Mouse (Mus musculus): ENCODE results near the gene Bola2. TPM values are rescaled to one million over a fixed set of nuclear protein-coding genes. Genes with fewer than 3 reads are reported as not detected.
A peak's percentile ranks its signal among the peaks of the same experiment; 100 is the strongest.

The Bola2 gene
- polyA plus RNA-seq, 1 experiment from 2014 or later: 123 TPM

GRCm38 (mm10) chr7:126741452-126741851 is 46.3 kb downstream of the Bola2 start:
- Histone ChIP-seq H3K4me1 (ENCODE audit: insufficient read depth) (no peaks in the 10 kb centered on the region), H3K36me3 (ENCODE audit: insufficient read depth) (no peaks in the 10 kb centered on the region), H3K27me3 (ENCODE audit: insufficient read depth, low read length) (no peaks in the 10 kb centered on the region), H3K4me2 (no peak overlapping the region), H3K9me3 (ENCODE audit: low read depth, low read length) (no peaks in the 10 kb centered on the region), H3K9ac (no peak overlapping the region), H3K4me3 (ENCODE audit: low read depth, low read length) (no peak overlapping the region), H3K27ac (ENCODE audit: low read depth) (no peak overlapping the region)
- 67% methylated on average over 5 of the region's 5 CpGs for WGBS
- DNase-seq (no peak), ATAC-seq (ENCODE audit: insufficient read depth) (no peak)
- no peak for TF ChIP-seq CTCF (IDR thresholded peaks at IDR 0.05; ENCODE audit: low read depth)

- TF ChIP-seq CTCF (IDR thresholded peaks at IDR 0.05; ENCODE audit: low read depth): no peak
- H3K4me3 ChIP-seq (ENCODE audit: low read depth, low read length): no peak overlapping the region
- ATAC-seq (ENCODE audit: insufficient read depth) (no peak), DNase-seq (no peak)
- H3K36me3 ChIP-seq (ENCODE audit: insufficient read depth): no peaks in the 10 kb centered on the region
- no peak overlapping the region for H3K27ac ChIP-seq (ENCODE audit: low read depth)
- no peak overlapping the region for H3K4me2 ChIP-seq
- 87% methylated on average over 13 of the region's 13 CpGs for WGBS
- H3K9me3 ChIP-seq (ENCODE audit: low read depth, low read length): no peaks in the 10 kb centered on the region
- no peak overlapping the region for H3K9ac ChIP-seq
- no peaks in the 10 kb centered on the region for H3K27me3 ChIP-seq (ENCODE audit: insufficient read depth, low read length)
- H3K4me1 ChIP-seq (ENCODE audit: insufficient read depth): no peaks in the 10 kb centered on the region
These were observed 46.8 kb downstream of the Bola2 start for GRCm38 (mm10) chr7:126741964-126742482.

GRCm38 (mm10) chr7:126746066-126746465 is 50.9 kb downstream of the Bola2 start:
- 81% methylated on average over 12 of the region's 12 CpGs for WGBS
- no peak for TF ChIP-seq CTCF (IDR thresholded peaks at IDR 0.05; ENCODE audit: low read depth)
- H3K9ac ChIP-seq: no peak overlapping the region
- H3K4me2 ChIP-seq: no peak overlapping the region
- H3K27ac ChIP-seq (ENCODE audit: low read depth): no peak overlapping the region
- no peak for DNase-seq
- no peaks in the 10 kb centered on the region for H3K9me3 ChIP-seq (ENCODE audit: low read depth, low read length)
- H3K4me3 ChIP-seq (ENCODE audit: low read depth, low read length): no peak overlapping the region
- ATAC-seq (ENCODE audit: insufficient read depth): no peak
- no peaks in the 10 kb centered on the region for H3K27me3 ChIP-seq (ENCODE audit: insufficient read depth, low read length)
- H3K36me3 ChIP-seq (ENCODE audit: insufficient read depth): no peaks in the 10 kb centered on the region
- H3K4me1 ChIP-seq (ENCODE audit: insufficient read depth): no peaks in the 10 kb centered on the region

GRCm38 (mm10) chr7:126746798-126747197 is 51.6 kb downstream of the Bola2 start:
- H3K4me3 ChIP-seq (ENCODE audit: low read depth, low read length): no peak overlapping the region
- no peaks in the 10 kb centered on the region for H3K36me3 ChIP-seq (ENCODE audit: insufficient read depth)
- TF ChIP-seq CTCF (IDR thresholded peaks at IDR 0.05; ENCODE audit: low read depth): no peak
- no peak for DNase-seq
- H3K27me3 ChIP-seq (ENCODE audit: insufficient read depth, low read length): no peaks in the 10 kb centered on the region
- H3K9ac ChIP-seq: no peak overlapping the region
- H3K9me3 ChIP-seq (ENCODE audit: low read depth, low read length): no peaks in the 10 kb centered on the region
- ATAC-seq (ENCODE audit: insufficient read depth): no peak
- H3K4me2 ChIP-seq: no peak overlapping the region
- WGBS: 18% methylated on average over 6 of the region's 6 CpGs
- no peaks in the 10 kb centered on the region for H3K4me1 ChIP-seq (ENCODE audit: insufficient read depth)
- H3K27ac ChIP-seq (ENCODE audit: low read depth): no peak overlapping the region

GRCm38 (mm10) chr7:126748824-126749223 is 53.6 kb downstream of the Bola2 start:
- H3K9ac ChIP-seq: no peak overlapping the region
- TF ChIP-seq CTCF (IDR thresholded peaks at IDR 0.05; ENCODE audit: low read depth): no peak
- WGBS: 65% methylated on average over 7 of the region's 7 CpGs
- H3K36me3 ChIP-seq (ENCODE audit: insufficient read depth): no peaks in the 10 kb centered on the region
- no peak overlapping the region for H3K4me2 ChIP-seq
- H3K27ac ChIP-seq (ENCODE audit: low read depth): 0 out of 2 replicates have a peak overlapping the region, but pooled peaks have one; percentile 24
- DNase-seq (no peak), ATAC-seq (ENCODE audit: insufficient read depth) (no peak)
- H3K4me3 ChIP-seq (ENCODE audit: low read depth, low read length): no peak overlapping the region
- H3K27me3 ChIP-seq (ENCODE audit: insufficient read depth, low read length): no peaks in the 10 kb centered on the region
- no peaks in the 10 kb centered on the region for H3K9me3 ChIP-seq (ENCODE audit: low read depth, low read length)
- no peaks in the 10 kb centered on the region for H3K4me1 ChIP-seq (ENCODE audit: insufficient read depth)

Other genes starting within 250 kb of the Bola2 start
- gene Atp2a1, start 232.3 kb upstream of the Bola2 start, polyA plus RNA-seq (2014; fragmentation: Nextera tagmentation; extraction: Ambion mirVana): 0.32 TPM in 1 of 2 replicates, not detected in the other
- gene Sh2b1, start 220.0 kb upstream of the Bola2 start, polyA plus RNA-seq (2014; fragmentation: Nextera tagmentation; extraction: Ambion mirVana): 42.0 and 46.5 TPM in 2 replicates
- gene Tufm, start 208.0 kb upstream of the Bola2 start, polyA plus RNA-seq (2014; fragmentation: Nextera tagmentation; extraction: Ambion mirVana): 126 and 128 TPM in 2 replicates
- 57.0 and 61.9 TPM in 2 replicates for gene Atxn2l, start 192.0 kb upstream of the Bola2 start, polyA plus RNA-seq (2014; fragmentation: Nextera tagmentation; extraction: Ambion mirVana)
- 169 and 183 TPM in 2 replicates for gene Eif3c, start 129.0 kb upstream of the Bola2 start, polyA plus RNA-seq (2014; fragmentation: Nextera tagmentation; extraction: Ambion mirVana)
- 0.32 and 0.54 TPM in 2 replicates for gene Apobr, start 110.5 kb upstream of the Bola2 start, polyA plus RNA-seq (2014; fragmentation: Nextera tagmentation; extraction: Ambion mirVana)
- gene Cln3, start 109.6 kb upstream of the Bola2 start, polyA plus RNA-seq (2014; fragmentation: Nextera tagmentation; extraction: Ambion mirVana): 24.1 and 27.3 TPM in 2 replicates
- not detected in 2 replicates for gene Il27, start 100.5 kb upstream of the Bola2 start, polyA plus RNA-seq (2014; fragmentation: Nextera tagmentation; extraction: Ambion mirVana)
- gene Nupr1, start 64.5 kb upstream of the Bola2 start, polyA plus RNA-seq (2014; fragmentation: Nextera tagmentation; extraction: Ambion mirVana): 9.7 and 10.7 TPM in 2 replicates
- 49.5 and 61.3 TPM in 2 replicates for gene Sgf29, start 46.1 kb upstream of the Bola2 start, polyA plus RNA-seq (2014; fragmentation: Nextera tagmentation; extraction: Ambion mirVana)
- 1.4 and 2.6 TPM in 2 replicates for gene Sult1a1, start 19.0 kb upstream of the Bola2 start, polyA plus RNA-seq (2014; fragmentation: Nextera tagmentation; extraction: Ambion mirVana)
- gene Slx1b, start 383 bp downstream of the Bola2 start, polyA plus RNA-seq (2014; fragmentation: Nextera tagmentation; extraction: Ambion mirVana): 8.9 and 9.7 TPM in 2 replicates
- 29.2 and 29.3 TPM in 2 replicates for gene Coro1a, start 12.4 kb downstream of the Bola2 start, polyA plus RNA-seq (2014; fragmentation: Nextera tagmentation; extraction: Ambion mirVana)
- 111 and 117 TPM in 2 replicates for gene Mapk3, start 64.2 kb downstream of the Bola2 start, polyA plus RNA-seq (2014; fragmentation: Nextera tagmentation; extraction: Ambion mirVana)
- gene Gdpd3, start 70.9 kb downstream of the Bola2 start, polyA plus RNA-seq (2014; fragmentation: Nextera tagmentation; extraction: Ambion mirVana): 3.3 and 3.4 TPM in 2 replicates
- 87.8 and 91.2 TPM in 2 replicates for gene Ypel3, start 81.6 kb downstream of the Bola2 start, polyA plus RNA-seq (2014; fragmentation: Nextera tagmentation; extraction: Ambion mirVana)
- gene Tbx6, start 86.1 kb downstream of the Bola2 start, polyA plus RNA-seq (2014; fragmentation: Nextera tagmentation; extraction: Ambion mirVana): 0.28 TPM in 1 of 2 replicates, not detected in the other
- gene Ppp4c, start 97.1 kb downstream of the Bola2 start, polyA plus RNA-seq (2014; fragmentation: Nextera tagmentation; extraction: Ambion mirVana): 278 and 300 TPM in 2 replicates
- 0.17 and 0.88 TPM in 2 replicates for gene Fam57b, start 102.3 kb downstream of the Bola2 start, polyA plus RNA-seq (2014; fragmentation: Nextera tagmentation; extraction: Ambion mirVana)
- gene 4930451I11Rik, start 136.2 kb downstream of the Bola2 start, polyA plus RNA-seq (2014; fragmentation: Nextera tagmentation; extraction: Ambion mirVana): not detected in 2 replicates
- gene Doc2a, start 152.0 kb downstream of the Bola2 start, polyA plus RNA-seq (2014; fragmentation: Nextera tagmentation; extraction: Ambion mirVana): 0.33 and 0.80 TPM in 2 replicates
- 19.9 and 26.7 TPM in 2 replicates for gene Hirip3, start 166.6 kb downstream of the Bola2 start, polyA plus RNA-seq (2014; fragmentation: Nextera tagmentation; extraction: Ambion mirVana)
- 92.9 and 99.7 TPM in 2 replicates for gene Ino80e, start 167.0 kb downstream of the Bola2 start, polyA plus RNA-seq (2014; fragmentation: Nextera tagmentation; extraction: Ambion mirVana)
- 34.8 and 40.1 TPM in 2 replicates for gene Taok2, start 189.3 kb downstream of the Bola2 start, polyA plus RNA-seq (2014; fragmentation: Nextera tagmentation; extraction: Ambion mirVana)
- gene Tmem219, start 227.5 kb downstream of the Bola2 start, polyA plus RNA-seq (2014; fragmentation: Nextera tagmentation; extraction: Ambion mirVana): 26.7 and 31.5 TPM in 2 replicates
- 12.1 and 15.7 TPM in 2 replicates for gene Kctd13, start 233.5 kb downstream of the Bola2 start, polyA plus RNA-seq (2014; fragmentation: Nextera tagmentation; extraction: Ambion mirVana)

Data from lung, embryonic 14.5 days (tissue).